Mouse (Mus musculus): ENCODE data around the gene Cacng3. TPM values are rescaled to one million over a fixed set of nuclear protein-coding genes. Genes with fewer than 3 reads are reported as not detected.

Cacng3 gene
- total RNA-seq, 2 experiments from 2014 or later = 62.5 to 67.0 TPM

GRCm38 (mm10) chr7:122716299-122716698, 46.0 kb downstream of the Cacng3 start:
- DNase-seq (ENCODE audit: low spot score in 2 of 2) = no peak

GRCm38 (mm10) chr7:122718540-122718939, 48.2 kb downstream of the Cacng3 start:
- DNase-seq (ENCODE audit: low spot score in 2 of 2) = peak in 1 of 2 experiments; percentile 47

- no peak for DNase-seq (ENCODE audit: low spot score in 2 of 2)
Measured at GRCm38 (mm10) chr7:122723358-122723876, 53.1 kb downstream of the Cacng3 start.

GRCm38 (mm10) chr7:122726376-122726775, 56.1 kb downstream of the Cacng3 start:
- no peak for DNase-seq (ENCODE audit: low spot score in 2 of 2)

- no peak for DNase-seq (ENCODE audit: low spot score in 2 of 2)
Measured at GRCm38 (mm10) chr7:122728186-122728585, 57.9 kb downstream of the Cacng3 start.

- DNase-seq (ENCODE audit: low spot score in 2 of 2) = no peak
Measured at GRCm38 (mm10) chr7:122728846-122729245, 58.6 kb downstream of the Cacng3 start.

- no peak for DNase-seq (ENCODE audit: low spot score in 2 of 2)
Measured at GRCm38 (mm10) chr7:122735323-122735722, 65.0 kb downstream of the Cacng3 start.

GRCm38 (mm10) chr7:122738541-122738940, 68.2 kb downstream of the Cacng3 start:
- DNase-seq (ENCODE audit: low spot score in 2 of 2) = no peak

- no peak for DNase-seq (ENCODE audit: low spot score in 2 of 2)
Measured at GRCm38 (mm10) chr7:122740663-122741062, 70.4 kb downstream of the Cacng3 start.

- DNase-seq (ENCODE audit: low spot score in 2 of 2) = peak in 1 of 2 experiments; percentile 22
Measured at GRCm38 (mm10) chr7:122755920-122756603, 85.8 kb downstream of the Cacng3 start.

GRCm38 (mm10) chr7:122758645-122759044, 88.4 kb downstream of the Cacng3 start:
- DNase-seq (ENCODE audit: low spot score in 2 of 2) = no peak

GRCm38 (mm10) chr7:122764506-122764905, 94.2 kb downstream of the Cacng3 start:
- no peak for DNase-seq (ENCODE audit: low spot score in 2 of 2)

GRCm38 (mm10) chr7:122768292-122769020, 98.2 kb downstream of the Cacng3 start:
- no peak for DNase-seq (ENCODE audit: low spot score in 2 of 2)

GRCm38 (mm10) chr7:122779601-122780000, 109.3 kb downstream of the Cacng3 start:
- DNase-seq (ENCODE audit: low spot score in 2 of 2) = peak; percentile 19 to 62

- DNase-seq (ENCODE audit: low spot score in 2 of 2) = no peak
Measured at GRCm38 (mm10) chr7:122789929-122790328, 119.6 kb downstream of the Cacng3 start.

GRCm38 (mm10) chr7:122793655-122794346, 123.5 kb downstream of the Cacng3 start:
- peak in 1 of 2 experiments; percentile 17 for DNase-seq (ENCODE audit: low spot score in 2 of 2)

GRCm38 (mm10) chr7:122795140-122795539, 124.8 kb downstream of the Cacng3 start:
- DNase-seq (ENCODE audit: low spot score in 2 of 2) = peak; percentile 58 to 87

- DNase-seq (ENCODE audit: low spot score in 2 of 2) = no peak
Measured at GRCm38 (mm10) chr7:122800821-122801220, 130.5 kb downstream of the Cacng3 start.

GRCm38 (mm10) chr7:122803839-122804496, 133.7 kb downstream of the Cacng3 start:
- DNase-seq (ENCODE audit: low spot score in 2 of 2) = peak in 1 of 2 experiments; percentile 16

- DNase-seq (ENCODE audit: low spot score in 2 of 2) = no peak
Measured at GRCm38 (mm10) chr7:122806531-122806930, 136.2 kb downstream of the Cacng3 start.

GRCm38 (mm10) chr7:122813724-122814123, 143.4 kb downstream of the Cacng3 start:
- DNase-seq (ENCODE audit: low spot score in 2 of 2) = no peak
